Mouse (Mus musculus) cerebellum, adult 9-11 months (tissue): Measurements from ENCODE around the gene Med25.

ENCODE experiments used
- DNase-seq: peaks from one replicate; pipeline ENCODE4 v3.0.0; 2022

The Med25 gene

DNA sequence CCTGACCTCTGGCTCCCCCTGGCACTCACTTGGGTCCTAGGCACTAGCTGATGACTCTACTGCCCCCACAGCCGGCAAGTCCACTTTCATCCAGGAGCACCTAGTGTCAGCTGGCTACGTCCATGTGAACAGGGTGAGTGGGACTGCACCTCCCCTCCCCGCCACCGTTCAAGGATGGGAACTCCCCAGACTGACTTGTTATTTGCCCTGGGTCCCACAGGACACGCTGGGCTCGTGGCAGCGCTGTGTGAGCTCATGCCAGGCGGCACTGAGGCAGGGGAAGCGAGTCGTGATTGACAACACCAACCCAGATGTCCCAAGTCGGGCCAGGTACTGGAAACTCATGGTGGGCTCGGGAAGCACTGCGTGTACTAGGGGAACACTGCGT, 31.1 kb downstream of the Med25 start:
- peak; percentile 58 for DNase-seq

DNA sequence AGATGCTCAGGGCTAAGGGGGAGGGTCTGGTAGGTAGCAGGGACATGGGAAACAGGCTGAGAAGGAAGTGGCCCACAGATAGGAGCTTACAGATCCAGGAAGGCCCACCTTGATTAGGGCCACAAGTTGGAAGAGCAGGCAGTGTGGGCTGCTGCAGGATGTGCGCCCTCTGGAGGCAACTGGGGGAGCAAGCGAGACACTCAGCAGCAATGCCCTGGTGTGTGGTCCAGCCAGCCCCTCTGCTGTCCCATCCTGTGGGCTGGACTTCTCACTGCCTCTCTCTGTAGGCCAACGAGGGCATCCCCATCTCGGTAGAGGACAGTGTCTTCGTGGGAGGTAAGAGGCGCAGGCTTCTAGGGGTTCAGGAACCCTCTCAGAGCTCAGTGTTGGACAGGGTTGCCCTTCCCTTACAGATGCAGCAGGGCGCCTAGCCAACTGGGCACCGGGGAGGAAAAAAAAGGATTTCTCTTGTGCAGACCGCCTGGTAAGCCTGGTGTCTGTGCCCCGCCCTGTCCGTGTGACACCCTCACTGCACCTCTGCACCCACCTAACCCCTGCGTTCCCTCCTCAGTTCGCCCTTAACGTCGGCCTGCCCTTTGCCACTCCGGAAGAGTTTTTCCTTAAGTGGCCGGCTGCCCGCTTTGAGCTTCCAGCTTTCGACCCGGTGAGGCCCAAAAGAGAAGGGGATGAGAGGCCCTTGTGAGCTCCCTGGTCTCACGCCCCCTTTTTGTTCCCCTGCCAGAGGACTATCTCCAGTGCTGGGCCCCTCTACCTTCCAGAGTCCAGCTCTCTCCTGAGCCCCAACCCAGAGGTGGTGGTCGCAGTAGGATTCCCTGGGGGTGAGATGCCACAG, 31.7 kb downstream of the Med25 start:
- DNase-seq = peak; percentile 75

DNA sequence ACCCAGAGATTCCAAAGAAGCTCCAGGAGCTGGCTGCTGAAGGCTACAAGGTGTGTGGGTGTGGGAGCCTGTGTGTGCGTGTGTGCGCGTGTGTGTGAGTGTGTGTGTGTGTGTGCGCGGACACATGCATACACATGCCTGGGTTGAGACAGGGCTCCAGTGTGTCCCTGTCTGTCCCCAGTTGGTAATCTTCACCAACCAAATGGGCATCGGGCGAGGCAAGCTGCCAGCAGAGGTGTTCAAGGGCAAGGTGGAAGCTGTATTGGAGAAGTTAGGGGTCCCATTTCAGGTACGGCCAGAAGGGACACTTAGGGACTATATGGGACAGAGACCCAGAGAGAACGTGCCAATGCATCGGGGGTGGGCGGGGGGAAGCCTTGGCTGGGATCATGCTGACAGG, 32.6 kb downstream of the Med25 start:
- peak; percentile 68 for DNase-seq

DNA sequence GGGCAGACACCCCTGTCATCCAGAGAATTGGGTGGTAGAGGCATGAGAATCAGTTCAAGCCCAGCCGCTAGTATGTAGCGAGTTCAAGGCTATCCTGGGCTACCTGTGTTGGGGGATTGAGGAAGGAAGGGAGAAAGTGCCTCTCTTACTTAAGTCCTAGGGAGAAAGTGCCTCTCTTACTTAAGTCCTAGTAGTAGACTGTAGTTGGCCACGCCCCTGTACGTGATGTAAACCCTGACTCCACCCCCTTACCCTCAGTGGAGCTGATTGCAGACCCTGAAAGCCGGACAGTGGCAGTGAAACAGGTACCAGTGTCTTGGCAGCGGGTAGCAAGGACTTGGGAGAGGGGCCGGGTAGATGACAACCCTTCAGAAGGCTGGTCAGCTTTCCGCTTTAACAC, 34.6 kb downstream of the Med25 start:
- peak; percentile 74 for DNase-seq

DNA sequence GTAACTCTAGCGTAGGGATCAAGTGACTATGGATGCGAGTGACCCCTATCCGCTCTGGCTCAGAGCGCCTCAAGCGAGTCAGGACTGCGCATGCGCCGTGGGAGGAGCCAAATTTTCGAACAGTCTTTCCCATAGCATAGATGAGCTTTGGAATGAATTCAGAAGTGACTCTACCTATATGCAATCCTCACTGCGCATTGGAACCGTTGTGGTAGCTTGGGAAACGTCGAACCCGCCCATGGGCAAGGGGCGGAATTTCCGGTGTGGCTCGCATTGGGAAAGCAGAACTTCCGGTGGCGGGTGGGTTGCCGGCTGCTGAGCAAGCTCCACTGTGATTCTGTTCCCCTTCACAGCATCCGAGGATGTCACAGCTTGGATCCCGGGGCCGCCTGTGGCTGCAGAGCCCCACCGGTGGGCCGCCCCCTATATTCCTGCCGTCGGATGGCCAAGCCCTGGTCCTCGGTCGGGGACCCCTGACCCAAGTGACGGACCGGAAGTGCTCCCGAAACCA, 35.4 kb downstream of the Med25 start, which contains the start of gene Pnkp:
Pnkp (plus strand) TSS at position 98 of the 511 bp plus-strand sequence.
- DNase-seq = peak; percentile 89

DNA sequence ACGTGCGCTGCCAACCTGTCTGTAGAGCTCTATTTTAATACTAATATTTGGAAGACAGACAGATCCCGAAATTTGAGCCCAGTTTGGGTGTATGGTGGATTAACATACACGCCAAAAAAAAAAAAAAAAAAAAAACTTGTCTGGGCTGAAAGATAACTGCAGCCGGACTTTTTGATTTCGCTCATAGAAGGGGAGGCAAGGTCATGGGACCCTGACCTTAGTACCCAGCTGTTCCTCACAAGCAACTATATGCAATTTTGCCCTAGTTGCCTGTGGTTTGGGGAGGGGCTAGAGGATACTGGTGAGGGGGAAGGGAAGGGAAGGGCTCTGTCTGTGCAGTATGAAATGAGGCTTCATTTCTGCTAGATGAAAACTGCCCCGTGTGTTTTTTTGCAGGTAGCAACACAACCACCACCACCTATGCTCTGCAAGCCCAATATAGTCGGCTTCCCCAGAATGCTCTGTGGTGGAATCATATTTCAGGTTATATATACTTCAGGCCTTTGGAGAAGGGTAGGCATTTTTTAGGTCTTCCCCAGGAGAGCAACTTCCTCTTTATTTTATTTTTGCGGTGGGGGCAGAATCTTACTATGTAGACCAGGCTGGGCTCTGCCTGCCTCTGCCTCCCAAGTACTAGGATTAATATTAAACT, 36.1 kb downstream of the Med25 start:
- peak; percentile 52 for DNase-seq

DNA sequence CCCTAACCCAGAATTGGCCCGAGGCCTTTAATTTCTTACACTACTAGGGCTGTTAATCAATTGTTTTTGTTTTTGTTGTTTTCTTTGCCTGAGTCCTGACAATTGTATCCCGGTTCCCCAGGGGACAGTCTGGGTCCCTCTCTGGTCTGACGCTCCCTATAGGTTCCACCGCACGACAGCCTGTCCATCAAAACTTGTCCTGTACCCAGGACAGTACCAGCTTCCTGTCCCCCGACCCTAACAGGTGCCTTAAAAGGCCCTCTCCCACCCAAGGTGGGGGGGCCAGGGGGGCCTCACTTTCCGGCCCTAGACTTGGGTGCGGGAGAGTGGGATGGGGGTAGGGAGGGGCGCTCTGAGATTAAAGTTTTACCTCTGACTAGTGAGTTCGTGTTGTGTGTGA, 37.5 kb downstream of the Med25 start:
- DNase-seq = no peak

DNA sequence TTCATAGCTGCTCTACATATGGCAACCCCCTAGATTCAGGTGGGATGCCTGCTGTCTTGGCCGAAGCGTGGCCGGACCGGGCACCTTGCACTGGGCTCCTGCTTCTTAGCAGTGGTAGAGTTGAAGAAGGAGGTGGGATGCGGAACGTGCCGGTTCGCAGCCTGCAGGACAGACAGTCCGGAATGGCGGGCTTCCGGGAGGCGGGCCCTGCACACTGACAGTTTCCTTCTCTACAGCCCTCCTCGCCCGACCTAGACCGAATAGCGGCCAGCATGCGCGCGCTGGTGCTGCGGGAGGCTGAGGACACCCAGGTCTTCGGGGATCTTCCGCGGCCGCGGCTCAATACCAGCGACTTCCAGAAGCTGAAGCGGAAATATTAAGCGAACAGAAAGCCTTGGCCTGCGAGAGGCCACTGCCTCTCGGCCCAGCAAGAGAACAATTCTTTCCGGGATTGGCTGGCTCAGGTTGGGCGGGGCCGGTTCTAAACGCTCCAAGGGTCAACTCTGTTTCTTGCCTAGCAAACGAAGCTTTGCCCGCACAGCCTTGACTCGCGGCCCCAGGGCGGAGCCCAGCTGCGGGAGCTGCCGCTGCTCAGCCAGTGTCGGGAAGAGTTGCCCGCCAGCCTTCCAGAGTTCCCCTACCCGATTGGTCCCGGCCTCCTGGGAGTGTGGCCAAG, 38.0 kb downstream of the Med25 start:
- DNase-seq = peak; percentile 86

DNA sequence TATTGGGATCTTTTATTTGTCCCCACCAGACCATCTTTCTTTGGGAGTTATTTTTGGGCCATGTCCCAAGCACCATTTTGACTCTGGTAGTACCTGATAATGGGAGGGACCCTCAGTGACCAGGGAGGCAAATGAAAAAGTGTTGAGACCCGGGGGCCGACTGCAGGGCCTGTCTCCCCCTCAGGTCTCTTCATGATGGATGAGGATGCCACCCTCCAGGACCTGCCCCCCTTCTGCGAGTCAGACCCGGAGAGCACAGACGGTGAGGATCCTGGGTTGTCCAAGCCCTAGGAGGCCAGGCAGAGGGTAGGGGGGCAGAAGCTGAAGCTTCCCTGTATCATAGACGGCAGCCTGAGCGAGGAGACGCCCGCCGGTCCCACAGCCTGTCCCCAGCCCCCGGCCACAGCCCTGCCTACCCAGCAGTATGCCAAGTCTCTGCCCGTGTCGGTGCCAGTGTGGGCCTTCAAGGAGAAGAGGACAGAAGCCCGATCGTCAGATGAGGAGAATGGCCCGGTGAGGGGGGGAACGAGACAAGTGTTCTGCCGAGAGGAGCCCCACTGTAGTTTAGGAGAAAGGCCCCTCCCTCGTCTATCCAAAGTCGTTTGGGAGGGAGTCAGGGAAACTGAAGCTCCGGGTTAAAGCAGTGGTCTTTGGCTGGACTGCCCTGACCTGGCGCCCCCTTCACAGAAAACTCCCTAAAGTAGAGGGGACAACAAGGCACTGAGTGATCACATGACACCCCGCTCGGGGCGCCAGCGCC, 38.7 kb downstream of the Med25 start:
- peak; percentile 75 for DNase-seq

DNA sequence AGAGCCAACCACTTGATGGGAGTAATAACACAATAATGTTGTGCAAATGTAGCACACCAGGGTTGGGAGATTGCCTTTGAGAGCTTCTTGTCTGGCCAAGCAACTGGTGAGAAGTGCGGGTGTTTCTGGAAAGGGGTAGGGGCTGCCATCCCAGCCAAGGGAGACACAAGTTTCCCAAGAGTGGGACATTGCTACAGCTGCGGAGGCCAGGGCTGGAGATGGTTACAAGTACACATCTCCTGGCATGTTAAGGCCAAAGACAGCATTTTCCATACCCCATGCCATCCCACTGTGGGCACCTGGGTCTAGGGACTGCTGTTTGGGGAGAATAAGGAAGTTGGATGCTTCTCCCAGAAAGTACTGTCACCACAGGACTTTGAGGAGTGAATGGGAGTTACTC, 39.4 kb downstream of the Med25 start:
- peak; percentile 68 for DNase-seq

DNA sequence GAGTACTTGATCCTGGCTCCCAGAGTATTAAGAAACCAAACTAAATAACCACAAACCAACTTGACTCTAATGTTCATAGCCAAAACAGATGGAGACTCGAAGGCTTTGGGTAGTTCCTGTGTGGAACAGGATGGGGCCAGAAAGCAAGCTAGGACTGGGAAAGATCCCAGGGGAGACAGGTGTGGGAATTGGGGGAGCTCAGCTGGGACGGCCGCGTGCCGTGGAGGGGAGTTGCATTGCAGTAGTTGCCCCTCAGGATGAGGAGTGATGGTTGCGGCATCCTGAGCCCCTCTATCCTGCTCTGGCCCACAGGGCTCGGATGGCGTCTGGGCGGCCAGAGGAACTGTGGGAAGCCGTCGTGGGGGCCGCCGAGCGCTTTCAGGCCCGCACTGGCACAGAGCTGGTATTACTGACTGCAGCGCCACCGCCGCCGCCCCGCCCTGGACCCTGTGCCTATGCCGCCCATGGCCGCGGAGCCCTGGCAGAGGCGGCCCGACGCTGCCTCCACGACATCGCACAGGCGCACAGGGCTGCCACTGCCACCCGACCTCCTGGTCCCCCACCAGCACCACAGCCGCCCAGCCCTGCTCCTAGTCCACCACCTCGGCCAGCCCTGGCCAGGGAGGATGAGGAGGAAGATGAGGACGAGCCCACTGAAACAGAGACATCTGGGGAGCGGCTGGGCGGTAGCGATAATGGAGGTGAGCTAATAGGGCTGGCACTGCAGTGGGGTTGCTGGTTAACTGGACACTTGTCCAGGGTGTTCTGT, 40.1 kb downstream of the Med25 start:
- peak; percentile 70 for DNase-seq

DNA sequence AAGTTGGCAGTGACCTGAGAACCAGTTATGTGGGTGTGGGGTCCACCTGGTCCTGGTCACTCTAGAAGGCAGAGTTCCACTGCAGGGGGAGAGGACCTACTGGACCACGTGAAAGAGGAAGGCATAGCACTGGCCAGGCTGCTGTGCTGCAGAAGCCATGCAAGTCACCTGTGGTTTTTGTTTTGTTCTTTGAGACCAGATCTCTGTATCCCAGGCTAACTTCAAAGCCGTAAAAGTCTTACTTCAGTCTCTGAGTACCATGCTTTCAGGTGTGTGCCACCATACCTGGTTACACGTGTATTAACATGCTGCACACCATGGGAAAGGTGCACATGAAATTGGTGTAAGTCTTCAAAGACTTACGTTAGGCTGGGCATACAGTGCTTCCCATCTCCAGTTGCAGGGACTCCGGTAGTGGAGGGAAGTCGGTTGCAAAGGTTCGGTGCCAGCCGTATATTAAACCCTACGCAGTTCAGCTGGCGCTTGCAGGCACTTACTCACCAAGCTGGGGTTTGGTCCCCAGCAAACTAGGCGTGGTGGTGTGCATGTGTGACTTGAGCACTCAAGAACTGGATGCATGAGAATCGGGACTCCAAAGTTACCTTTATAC, 40.8 kb downstream of the Med25 start:
- DNase-seq = peak; percentile 63

DNA sequence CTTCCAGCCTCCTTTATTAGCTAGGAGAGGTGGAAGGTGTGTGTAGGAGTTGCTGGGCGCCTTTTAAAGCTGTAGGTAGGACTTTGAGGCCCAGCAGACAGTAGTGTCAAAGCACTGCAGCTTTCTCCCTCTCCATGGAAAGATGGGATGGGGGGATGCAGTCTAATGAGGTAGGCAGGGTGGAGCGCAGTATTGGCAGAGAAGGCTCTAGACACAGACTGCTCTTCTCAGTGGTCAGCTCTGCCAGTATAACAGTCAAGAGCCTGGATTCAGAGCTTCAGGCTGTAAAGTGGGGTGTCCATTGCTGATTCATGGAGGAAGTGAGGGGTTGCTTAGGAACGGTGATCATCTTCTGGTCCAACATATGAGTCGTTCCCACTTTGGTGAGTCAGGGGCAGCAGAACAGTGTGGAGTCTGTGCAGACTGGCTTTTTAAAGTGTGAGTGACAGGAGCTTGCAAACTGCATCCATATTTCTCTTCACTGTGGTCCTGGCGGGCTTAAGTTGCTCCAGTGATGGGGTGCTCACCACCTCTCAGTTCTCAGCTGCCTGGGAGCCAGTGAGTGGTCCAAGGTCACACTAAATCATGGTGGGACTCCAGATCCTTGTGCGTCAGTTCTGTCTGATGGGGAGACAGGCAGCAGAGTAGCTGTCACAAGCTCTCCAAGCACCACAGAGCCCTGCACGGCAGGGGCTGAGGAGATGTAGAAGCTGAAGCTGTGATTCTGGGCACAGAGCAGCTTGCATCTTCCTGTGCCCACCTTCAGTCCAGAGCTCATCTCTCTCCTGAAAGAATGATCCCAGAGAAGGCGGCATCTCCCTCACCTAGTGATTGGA, 41.5 kb downstream of the Med25 start:
- DNase-seq = peak; percentile 58

DNA sequence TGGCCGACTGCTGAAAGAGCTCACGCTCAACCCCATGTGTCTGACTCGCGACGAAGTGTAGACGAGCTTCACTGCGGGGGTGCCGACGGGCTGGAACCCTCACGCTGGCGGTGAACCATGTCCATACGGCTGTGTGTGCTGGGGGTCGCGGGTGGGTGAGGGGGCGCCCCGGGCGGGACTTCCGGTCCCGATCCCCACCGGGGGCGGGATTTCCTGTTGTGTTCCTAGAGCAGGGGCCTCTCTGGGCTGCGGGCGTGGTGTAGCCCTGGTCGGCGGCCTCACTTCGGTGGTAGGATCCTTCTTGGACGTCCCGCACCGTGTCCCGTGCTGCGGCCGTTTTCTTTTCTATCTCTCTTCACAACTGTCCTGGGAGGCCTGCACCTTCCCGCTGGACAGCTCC, 42.4 kb downstream of the Med25 start:
- no peak for DNase-seq

DNA sequence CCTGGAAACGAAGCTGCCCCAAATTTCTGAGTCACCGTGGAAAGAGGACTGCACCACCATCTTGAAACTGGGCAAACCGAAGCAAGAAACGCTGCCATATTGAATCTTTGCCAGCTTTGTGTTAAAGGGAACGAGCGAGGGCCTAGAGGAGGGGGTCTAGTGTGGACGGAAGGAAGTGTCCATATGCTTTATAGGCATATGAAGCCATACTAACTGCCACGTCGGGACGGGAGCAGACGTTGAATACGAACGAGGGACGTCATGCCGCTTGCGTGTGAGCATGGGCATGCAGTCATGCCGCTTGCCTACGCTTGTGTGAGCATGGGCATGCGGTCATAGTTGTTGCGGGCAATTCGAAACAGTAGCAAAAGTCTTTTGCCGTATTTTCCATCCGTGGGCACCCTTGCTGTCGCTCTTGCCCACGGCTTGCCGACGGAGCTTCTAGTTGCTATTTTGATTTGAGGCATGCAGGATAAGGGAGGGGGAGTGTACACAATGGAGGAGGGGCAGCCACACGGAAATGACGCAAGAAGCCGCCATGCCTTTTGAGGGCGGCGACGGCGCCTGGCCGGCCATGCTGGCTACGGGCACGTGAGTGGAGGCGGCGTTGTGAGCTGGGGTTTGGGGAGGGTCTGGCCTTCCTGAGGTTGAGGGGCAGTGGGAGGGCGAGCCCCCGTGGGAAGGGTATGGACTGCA, 42.9 kb downstream of the Med25 start:
- peak; percentile 95 for DNase-seq

DNA sequence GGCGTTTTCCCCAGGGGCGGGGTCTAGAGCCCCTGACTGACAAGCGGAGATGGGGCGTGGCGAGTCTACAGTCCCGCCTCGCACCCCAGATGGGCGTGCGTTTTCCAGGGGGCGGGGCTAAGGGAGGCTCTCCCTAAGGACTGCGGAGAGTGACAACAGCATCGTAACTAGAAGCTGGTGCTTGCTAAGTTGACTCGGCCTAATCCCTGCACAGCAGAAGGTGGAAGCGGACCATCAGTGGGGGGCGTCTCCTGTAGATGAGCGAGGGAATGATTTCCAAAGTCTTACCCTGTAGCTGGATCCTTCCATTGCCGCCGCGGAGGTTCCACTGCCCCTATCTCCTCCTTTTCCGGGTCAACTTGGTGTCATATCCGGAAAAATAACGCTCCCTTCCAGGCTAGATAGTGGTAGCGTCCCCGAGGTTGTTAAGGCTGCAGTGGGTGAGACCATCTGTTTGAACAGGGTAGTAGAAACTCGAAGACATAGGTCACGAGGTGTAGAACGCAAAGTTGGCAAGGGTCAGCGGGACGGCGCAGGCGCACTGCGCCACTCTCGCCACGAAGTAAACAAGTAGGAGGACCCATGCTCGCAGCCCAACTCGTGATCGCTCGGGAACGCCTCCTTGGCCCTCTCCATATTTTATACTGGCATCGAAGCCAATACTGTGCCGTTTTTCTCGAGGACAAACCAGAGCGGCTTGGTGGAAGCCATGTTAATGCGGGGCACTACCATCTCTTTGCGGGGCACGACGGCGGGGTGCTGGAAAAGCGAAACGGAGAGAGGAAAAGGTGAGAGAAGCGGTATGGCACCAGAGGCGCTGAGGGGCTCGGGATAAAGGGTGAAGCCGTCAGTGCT, 43.7 kb downstream of the Med25 start, which contains the start of the genes Akt1s1 and Tbc1d17:
Akt1s1 (plus strand) TSS at position 431 of the 855 bp plus-strand sequence.
Tbc1d17 (minus strand) TSS at position 519 of the 855 bp plus-strand sequence.
- peak; percentile 100 for DNase-seq

DNA sequence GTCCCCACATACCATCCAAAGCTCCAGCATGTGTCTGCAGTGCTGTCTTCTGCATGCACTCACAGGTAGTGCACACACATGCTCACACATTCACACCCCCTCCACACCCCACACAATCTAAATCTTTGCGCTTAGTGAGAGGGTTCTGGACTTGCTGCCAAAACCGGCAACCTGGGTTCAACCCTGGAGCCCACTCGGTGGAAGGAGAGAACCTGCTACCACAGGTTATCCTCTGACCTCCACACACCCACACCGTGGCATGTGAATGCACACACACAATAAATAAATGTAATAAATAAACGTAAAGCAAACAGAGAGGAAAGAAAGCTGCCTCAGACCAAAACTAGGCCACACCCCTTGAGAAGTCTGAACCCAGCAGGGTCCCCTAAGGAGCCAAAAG, 44.7 kb downstream of the Med25 start:
- DNase-seq = peak; percentile 79

DNA sequence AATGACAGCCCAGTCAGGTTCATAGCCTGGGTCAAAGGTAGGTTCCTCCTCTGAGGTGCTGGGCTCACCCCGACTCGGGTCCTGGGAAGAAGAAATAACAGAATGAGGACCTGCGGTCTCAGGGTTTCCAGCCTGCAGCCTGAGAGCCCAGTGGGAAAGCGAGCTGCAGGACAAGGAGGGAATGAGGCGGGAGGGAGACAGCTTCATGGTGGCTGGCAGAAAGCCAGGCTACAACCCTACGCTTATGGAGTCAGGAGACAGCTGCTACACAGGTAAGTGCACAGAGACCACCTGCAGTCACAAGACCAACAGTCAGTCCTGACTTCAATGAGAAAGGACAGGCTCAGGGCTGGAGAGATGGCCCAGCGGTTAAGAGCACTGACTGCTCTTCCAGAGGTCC, 45.7 kb downstream of the Med25 start:
- DNase-seq = peak; percentile 73

DNA sequence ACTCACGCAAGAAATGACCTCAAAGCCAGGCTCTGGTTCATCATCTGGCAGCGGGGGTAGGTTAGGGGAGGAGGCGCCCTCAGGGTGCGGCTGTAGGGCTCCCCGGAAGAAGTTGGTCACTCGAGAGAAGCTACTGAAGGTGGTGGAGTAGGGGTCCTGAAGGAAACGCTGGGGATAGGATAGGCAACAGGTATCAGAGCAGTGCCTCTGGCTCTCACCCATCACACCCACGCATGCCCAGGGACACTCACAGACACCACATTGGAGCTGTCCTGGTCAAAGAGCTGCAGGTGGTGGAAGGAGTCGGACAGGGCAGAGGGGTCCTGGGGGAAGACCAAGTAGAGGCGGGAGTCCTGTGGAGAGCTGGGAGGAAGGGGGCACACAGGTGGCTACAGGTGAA, 47.5 kb downstream of the Med25 start:
- peak; percentile 60 for DNase-seq
